Mouse (Mus musculus) MEL (cell line): ENCODE results near the gene Tnp1.

Source experiments
- CHD2 ChIP-seq: IDR thresholded peaks from 2 replicates; pipeline ENCODE4 v1.6.1; 2011; ENCODE audit warnings: low read length, improper control_type of control experiment
- CTCF ChIP-seq, 3 experiments: IDR thresholded peaks in 2 of 3; conservative IDR thresholded peaks in 1 of 3; 2 replicates each; pipeline ENCODE4 v1.5.1; 2011 to 2012; ENCODE audit warnings: low read length in 3 of 3, low read depth in 2 of 3, mild to moderate bottlenecking in 2 of 3, improper control_type of control experiment in 1 of 3, inconsistent platforms in 1 of 3, mixed read lengths in 1 of 3, moderate library complexity in 1 of 3; ENCODE audit not compliant: control insufficient read depth in 1 of 3, insufficient read depth in 1 of 3, poor library complexity in 1 of 3, severe bottlenecking in 1 of 3
- GABPA ChIP-seq: IDR thresholded peaks from 2 replicates; pipeline ENCODE4 v1.6.1; 2012; ENCODE audit warnings: low read depth, mild to moderate bottlenecking, inconsistent platforms, low read length, improper control_type of control experiment, moderate library complexity
- POLR2AphosphoS2 ChIP-seq: IDR thresholded peaks from 2 replicates; pipeline ENCODE4 v1.6.1; 2011; ENCODE audit warnings: low read length, improper control_type of control experiment
- RAD21 ChIP-seq: IDR thresholded peaks from 2 replicates; pipeline ENCODE4 v1.6.1; 2011; ENCODE audit warnings: mild to moderate bottlenecking, low read depth, low read length, improper control_type of control experiment
- UBTF ChIP-seq: IDR thresholded peaks from 2 replicates; pipeline ENCODE4 v1.6.1; 2012; ENCODE audit warnings: low read depth, mild to moderate bottlenecking, inconsistent platforms, low read length, improper control_type of control experiment, moderate library complexity, borderline replicate concordance; ENCODE audit not compliant: insufficient read depth
- USF1 ChIP-seq: IDR thresholded peaks from 2 replicates; pipeline ENCODE4 v1.6.1; 2014; ENCODE audit warnings: low read depth, mild to moderate bottlenecking, inconsistent platforms, low read length, improper control_type of control experiment, moderate library complexity

DNA sequence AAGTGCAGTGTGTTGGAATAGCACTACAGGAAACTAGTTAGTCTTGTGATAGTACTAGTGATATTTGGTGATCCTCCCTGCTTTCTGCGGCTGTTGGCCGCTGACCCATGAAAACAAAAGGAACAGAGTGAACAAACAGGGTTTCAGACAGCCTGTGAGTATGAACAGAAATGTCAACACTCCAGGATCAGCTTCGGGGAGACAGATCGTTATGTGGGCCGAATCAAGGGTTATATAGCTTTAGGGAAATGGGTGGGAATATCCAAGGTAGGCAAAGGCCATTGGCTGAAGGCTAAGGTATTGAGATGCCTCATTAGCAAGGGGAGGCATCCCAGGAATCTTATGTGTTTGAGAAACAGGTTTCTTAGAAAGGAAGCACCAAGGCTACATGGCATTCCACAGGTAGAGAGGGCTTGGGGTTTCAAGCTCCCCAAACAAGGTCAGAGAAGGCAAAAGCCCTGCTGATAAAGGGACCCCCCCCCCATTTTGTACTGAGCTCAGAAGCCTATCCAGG, 11.1 kb upstream of the Tnp1 start:
- TF ChIP-seq POLR2AphosphoS2, result no peak
- TF ChIP-seq RAD21, result no peak
- no peak for TF ChIP-seq USF1
- TF ChIP-seq CTCF (IDR thresholded peaks at IDR 0.05 in 2 of 3, conservative IDR thresholded peaks at IDR 0.05 in 1 of 3; ENCODE audit: control insufficient read depth in 1 of 3, insufficient read depth in 1 of 3, low read depth in 2 of 3, low read length in 3 of 3, poor library complexity in 1 of 3, severe bottlenecking in 1 of 3), result no peak
- no peak for TF ChIP-seq CHD2
- TF ChIP-seq GABPA, result no peak
- no peak for TF ChIP-seq UBTF
